In genomic region chr15:82379511-82379870, GRCm38 (mm10) we compare ENCODE assay signal across 7 mouse cellular contexts. TPM values are rescaled to one million over a fixed set of nuclear protein-coding genes. Genes with fewer than 3 reads are reported as not detected.
DNase-seq lines count a peak whose midpoint lies in the region; ATAC-seq and TF ChIP-seq lines count a peak whose summit lies in the region.

No protein-coding gene starts in this region.

- H3K4me2 ChIP-seq in heart, embryonic 16.5 days (ENCODE audit: low read depth, low read length) = peak overlapping the region; percentile 84
- peak overlapping the region; percentile 51 for H3K4me2 ChIP-seq in liver, embryonic 16.5 days (ENCODE audit: low read depth, low read length)

- WGBS in spleen, adult 2 months = 55% methylated on average over 7 of the region's 7 CpGs
- 30% methylated on average over 7 of the region's 7 CpGs for WGBS in heart, embryonic 16.5 days
- WGBS in liver, embryonic 16.5 days (ENCODE audit: insufficient replicate concordance) = 20% methylated on average over 7 of the region's 7 CpGs

- intact Hi-C loops in left cerebral cortex, postnatal 10 days (cut with DNase I) = no loop called here

- 0 out of 2 replicates have a peak, but pooled peaks cover 3% of the 10 kb centered on the region for H3K4me1 ChIP-seq in spleen, adult 2 months (ENCODE audit: control insufficient read depth, insufficient read depth, insufficient read length)
- H3K4me1 ChIP-seq in heart, embryonic 16.5 days (ENCODE audit: control insufficient read depth, insufficient read depth, low read length) = peaks cover 27% of the 10 kb centered on the region
- no peaks in the 10 kb centered on the region; the same call in none of the 2 replicates for H3K4me1 ChIP-seq in liver, embryonic 16.5 days (ENCODE audit: control insufficient read depth, low read depth, low read length)

- H3K27ac ChIP-seq in spleen, adult 2 months (ENCODE audit: insufficient read depth, low read length) = peak overlapping the region; percentile 80
- H3K27ac ChIP-seq in heart, embryonic 16.5 days (ENCODE audit: low read length) = peak overlapping the region; percentile 88
- peak overlapping the region; percentile 77 for H3K27ac ChIP-seq in liver, embryonic 16.5 days (ENCODE audit: low read length)

- no peaks in the 10 kb centered on the region for H3K27me3 ChIP-seq in spleen, adult 2 months (ENCODE audit: control insufficient read depth, insufficient read depth, low read length)
- H3K27me3 ChIP-seq in heart, embryonic 16.5 days (ENCODE audit: control insufficient read depth, insufficient read depth, low read length) = no peaks in the 10 kb centered on the region
- no peaks in the 10 kb centered on the region for H3K27me3 ChIP-seq in liver, embryonic 16.5 days (ENCODE audit: control insufficient read depth, insufficient read depth, low read depth, low read length)

- no peak for TF ChIP-seq CTCF in spleen, adult 2 months (IDR thresholded peaks at IDR 0.05; ENCODE audit: extremely low read depth, insufficient read depth, insufficient read length, insufficient replicate concordance)

- H3K36me3 ChIP-seq in spleen, adult 2 months (ENCODE audit: control insufficient read depth, insufficient read depth, low read length) = no peaks in the 10 kb centered on the region
- H3K36me3 ChIP-seq in heart, embryonic 16.5 days (ENCODE audit: control insufficient read depth, insufficient read depth) = no peaks in the 10 kb centered on the region
- H3K36me3 ChIP-seq in liver, embryonic 16.5 days (ENCODE audit: control insufficient read depth, insufficient read depth) = no peaks in the 10 kb centered on the region

- ATAC-seq in heart, embryonic 16.5 days (replicated peaks; ENCODE audit: extremely low read depth, insufficient read depth, low FRiP score) = 0 out of 2 replicates have a peak, but pooled peaks have one; percentile 12
- ATAC-seq in liver, embryonic 16.5 days (ENCODE audit: low read depth) = peak; percentile 84

- H3K9ac ChIP-seq in heart, embryonic 16.5 days (ENCODE audit: low read length) = peak overlapping the region; percentile 79
- peak overlapping the region; percentile 59; the same call in 1 of the 2 replicates for H3K9ac ChIP-seq in liver, embryonic 16.5 days (ENCODE audit: low read depth, low read length)

- no peak for DNase-seq in spleen, adult 2 months (ENCODE audit: low read depth in 1 of 2, low spot score in 2 of 2)
- no peak for DNase-seq in spleen, adult 12 weeks (ENCODE audit: low spot score)
- peak; percentile 81 for DNase-seq in yolk sac, embryonic 10.5 days (ENCODE audit: low spot score)
- no peak for DNase-seq in thymus, postnatal 4 days
- no peak for DNase-seq in left cerebral cortex, postnatal 10 days (ENCODE audit: extremely low spot score in 1 of 2, low spot score in 2 of 2)

- TF ChIP-seq POLR2A in spleen, adult 2 months (IDR thresholded peaks at IDR 0.05; ENCODE audit: low read depth, low read length) = no peak

- peak overlapping the region; percentile 73 for H3K4me3 ChIP-seq in spleen, adult 2 months (ENCODE audit: extremely low read depth, insufficient read depth, insufficient read length)
- H3K4me3 ChIP-seq in heart, embryonic 16.5 days (ENCODE audit: low read length) = peak overlapping the region; percentile 67
- peak overlapping the region; percentile 52 for H3K4me3 ChIP-seq in liver, embryonic 16.5 days (ENCODE audit: low read depth, low read length)

- no peaks in the 10 kb centered on the region for H3K9me3 ChIP-seq in heart, embryonic 16.5 days (replicated peaks; ENCODE audit: control insufficient read depth, low read length)
- H3K9me3 ChIP-seq in liver, embryonic 16.5 days (replicated peaks; ENCODE audit: control insufficient read depth, low read length) = no peaks in the 10 kb centered on the region

RNA-seq across cellular contexts. Expression of gene Cyp2d22, which starts 0.6 kb away (rescaled TPM):
- polyA plus RNA-seq in spleen, adult 2 months (2012; rRNA removed) = 11.3 and 12.0 TPM in 2 replicates
- 13.6 and 15.7 TPM in 2 replicates for polyA plus RNA-seq in heart, embryonic 16.5 days (2015; fragmentation: Nextera tagmentation; extraction: Ambion mirVana)
- polyA plus RNA-seq in liver, embryonic 16.5 days (2015; fragmentation: Nextera tagmentation; extraction: Ambion mirVana) = 20.1 and 20.6 TPM in 2 replicates
- total RNA-seq in left cerebral cortex, postnatal 10 days (2021) = 10 to 100 TPM; 10.7 to 11.5 TPM

RNA-seq across cellular contexts. Expression of gene Cyp2d11, which starts 14.3 kb away (rescaled TPM):
- not detected in 2 replicates for polyA plus RNA-seq in spleen, adult 2 months (2012; rRNA removed)
- not detected in 2 replicates for polyA plus RNA-seq in heart, embryonic 16.5 days (2015; fragmentation: Nextera tagmentation; extraction: Ambion mirVana)
- polyA plus RNA-seq in liver, embryonic 16.5 days (2015; fragmentation: Nextera tagmentation; extraction: Ambion mirVana) = not detected in 2 replicates
- total RNA-seq in left cerebral cortex, postnatal 10 days (2021) = not detected

RNA-seq across cellular contexts. Expression of gene Ndufa6, which starts 25.4 kb away (rescaled TPM):
- 95.8 and 162 TPM in 2 replicates for polyA plus RNA-seq in spleen, adult 2 months (2012; rRNA removed)
- 604 and 609 TPM in 2 replicates for polyA plus RNA-seq in heart, embryonic 16.5 days (2015; fragmentation: Nextera tagmentation; extraction: Ambion mirVana)
- polyA plus RNA-seq in liver, embryonic 16.5 days (2015; fragmentation: Nextera tagmentation; extraction: Ambion mirVana) = 348 and 350 TPM in 2 replicates
- total RNA-seq in left cerebral cortex, postnatal 10 days (2021) = 100 to 1,000 TPM; 167 to 200 TPM

RNA-seq across cellular contexts. Expression of gene Cyp2d10, which starts 27.5 kb away (rescaled TPM):
- polyA plus RNA-seq in spleen, adult 2 months (2012; rRNA removed) = 0.08 and 0.19 TPM in 2 replicates
- polyA plus RNA-seq in heart, embryonic 16.5 days (2015; fragmentation: Nextera tagmentation; extraction: Ambion mirVana) = 0.33 TPM in 1 of 2 replicates, not detected in the other
- polyA plus RNA-seq in liver, embryonic 16.5 days (2015; fragmentation: Nextera tagmentation; extraction: Ambion mirVana) = 72.1 and 86.0 TPM in 2 replicates
- total RNA-seq in left cerebral cortex, postnatal 10 days (2021) = not detected

RNA-seq across cellular contexts. Expression of gene Smdt1, which starts 40.7 kb away (rescaled TPM):
- polyA plus RNA-seq in spleen, adult 2 months (2012; rRNA removed) = 106 and 148 TPM in 2 replicates
- polyA plus RNA-seq in heart, embryonic 16.5 days (2015; fragmentation: Nextera tagmentation; extraction: Ambion mirVana) = 340 and 355 TPM in 2 replicates
- polyA plus RNA-seq in liver, embryonic 16.5 days (2015; fragmentation: Nextera tagmentation; extraction: Ambion mirVana) = 170 and 175 TPM in 2 replicates
- 100 to 1,000 TPM; 130 to 139 TPM for total RNA-seq in left cerebral cortex, postnatal 10 days (2021)
